Mouse (Mus musculus) bone marrow macrophage, adult 2 months (primary cell): ENCODE results near the gene Fam83c.

Experiments
- CTCF ChIP-seq: IDR thresholded peaks from 2 replicates; pipeline ENCODE4 v1.5.1; 2012; ENCODE audit warnings: low read depth, mild to moderate bottlenecking, low read length, moderate library complexity
- POLR2A ChIP-seq: IDR thresholded peaks from 2 replicates; pipeline ENCODE4 v1.6.1; 2012; ENCODE audit warnings: mild to moderate bottlenecking, low read depth, low read length, borderline replicate concordance

DNA sequence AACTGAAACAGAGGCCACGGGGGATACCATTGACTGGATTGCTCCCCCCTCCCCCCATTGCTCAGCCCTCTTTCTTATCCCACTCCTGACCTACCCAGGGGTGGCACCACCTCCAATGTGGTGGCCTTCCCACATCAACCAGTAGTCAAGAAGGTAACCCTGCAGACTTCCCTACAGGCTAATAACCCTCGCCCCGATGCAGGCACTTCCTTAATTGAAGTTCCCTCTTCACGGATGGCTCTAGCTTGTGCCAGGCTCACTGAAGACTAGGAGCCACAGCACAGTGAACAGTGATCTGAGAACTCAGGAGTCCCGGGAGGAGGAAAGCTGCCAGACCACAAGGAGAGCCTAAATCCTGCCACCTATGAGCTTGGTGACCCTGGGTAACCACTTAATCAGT, 47.7 kb downstream of the Fam83c start:
- no peak for TF ChIP-seq POLR2A
- no peak for TF ChIP-seq CTCF
